Mouse (Mus musculus) hematopoietic multipotent progenitor cell, adult 10-12 weeks (in vitro differentiated cells): Measurements from ENCODE around the gene Pkd1l2. TPM values are rescaled to one million over a fixed set of nuclear protein-coding genes. Genes with fewer than 3 reads are reported as not detected.

ENCODE experiments used
- polyA plus RNA-seq: library from polyadenylated mRNA; stranded (reverse); fragments of >175 nt; gene quantifications from 2 replicates; pipeline ENCODE4 v1.2.3, GENCODE M21; 2012; ENCODE audit warnings: low replicate concordance

The Pkd1l2 gene
- 0.02 and 0.23 TPM in 2 replicates for polyA plus RNA-seq

DNA sequence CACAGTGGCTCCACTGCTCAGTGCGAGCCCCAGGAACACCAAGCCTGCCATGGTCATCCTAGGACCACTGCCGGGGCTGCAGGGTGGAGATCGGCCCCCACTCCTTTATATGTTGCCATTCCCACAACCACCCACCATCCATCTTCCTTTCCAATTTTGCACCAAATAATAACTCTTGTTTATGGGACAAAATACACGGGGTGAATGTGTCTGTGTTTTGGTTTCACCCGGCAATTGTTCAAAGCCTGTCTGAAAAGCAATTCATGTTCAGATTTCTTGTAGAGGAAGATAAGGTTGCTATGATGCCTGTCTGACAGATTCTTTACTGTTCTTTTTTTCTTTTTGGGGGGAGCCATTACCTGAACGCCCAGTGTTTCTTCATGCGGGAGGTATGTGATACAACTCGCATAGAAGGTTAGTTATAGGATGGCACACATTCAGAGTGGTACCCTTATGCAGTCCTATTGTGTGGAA, at the start of gene Pkd1l2:
Gene Pkd1l2, minus strand, starts transcription at position 51 of the 474 bp plus-strand sequence.

DNA sequence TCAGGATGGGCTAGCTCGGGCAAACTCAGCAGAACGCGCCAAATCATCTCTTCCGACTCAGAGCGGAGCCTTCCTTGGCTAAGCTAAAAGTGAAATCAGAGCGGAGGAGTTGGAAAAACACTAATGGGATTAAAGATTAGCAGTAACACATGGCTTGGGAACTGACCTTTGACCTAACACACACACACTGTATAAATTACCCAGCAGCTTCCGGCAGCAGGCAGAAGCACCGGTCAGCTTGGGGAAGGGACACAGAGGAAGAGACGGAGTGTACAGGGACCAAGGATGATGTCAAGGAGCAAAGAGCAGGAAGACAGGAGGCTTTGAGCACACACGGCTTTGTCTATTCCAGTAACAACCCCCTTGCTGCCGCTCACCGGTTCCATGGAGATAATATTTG, 13.4 kb upstream of the Pkd1l2 start, which contains the start of gene Bco1:
Gene Bco1, plus strand, starts transcription at position 208 of the 400 bp plus-strand sequence.

GRCm38 (mm10) chr8:116993095-116993867, 89.0 kb downstream of the Pkd1l2 start, which contains the start of gene Gcsh:
Gcsh (minus strand) TSS chr8:116993537.

GRCm38 (mm10) chr8:116978631-116979256, 103.5 kb downstream of the Pkd1l2 start, which contains the start of gene 1700030J22Rik:
1700030J22Rik (minus strand) TSS chr8:116978959.

Other genes with a start within 250 kb of the Pkd1l2 start
- gene Cmc2, start 161.0 kb downstream of the Pkd1l2 start, polyA plus RNA-seq: 19.9 and 20.1 TPM in 2 replicates
- gene Cenpn, start 160.7 kb downstream of the Pkd1l2 start, polyA plus RNA-seq: 0.29 and 3.1 TPM in 2 replicates
- 8.3 and 10.1 TPM in 2 replicates for gene Atmin, start 139.1 kb downstream of the Pkd1l2 start, polyA plus RNA-seq
- 0.66 and 1.2 TPM in 2 replicates for gene 1700030J22Rik, start 103.5 kb downstream of the Pkd1l2 start, polyA plus RNA-seq
- gene Gcsh, start 88.9 kb downstream of the Pkd1l2 start, polyA plus RNA-seq: 3.0 and 3.6 TPM in 2 replicates
- gene Bco1, start 13.4 kb upstream of the Pkd1l2 start, polyA plus RNA-seq: not detected in 2 replicates
- gene Gan, start 75.7 kb upstream of the Pkd1l2 start, polyA plus RNA-seq: 2.1 and 3.1 TPM in 2 replicates
- 93.3 and 161 TPM in 2 replicates for gene Cmip, start 174.6 kb upstream of the Pkd1l2 start, polyA plus RNA-seq